Mouse (Mus musculus): ENCODE measurements around the gene Psmb1. TPM values are rescaled to one million over a fixed set of nuclear protein-coding genes. Genes with fewer than 3 reads are reported as not detected.

The Psmb1 gene
- polyA plus RNA-seq (2014; fragmentation: Illumina TruSeq; extraction: RNeasy Lipid Tissue Mini Kit (QIAGEN cat#74804); ENCODE audit: low read depth, low replicate concordance), result 124 TPM

DNA sequence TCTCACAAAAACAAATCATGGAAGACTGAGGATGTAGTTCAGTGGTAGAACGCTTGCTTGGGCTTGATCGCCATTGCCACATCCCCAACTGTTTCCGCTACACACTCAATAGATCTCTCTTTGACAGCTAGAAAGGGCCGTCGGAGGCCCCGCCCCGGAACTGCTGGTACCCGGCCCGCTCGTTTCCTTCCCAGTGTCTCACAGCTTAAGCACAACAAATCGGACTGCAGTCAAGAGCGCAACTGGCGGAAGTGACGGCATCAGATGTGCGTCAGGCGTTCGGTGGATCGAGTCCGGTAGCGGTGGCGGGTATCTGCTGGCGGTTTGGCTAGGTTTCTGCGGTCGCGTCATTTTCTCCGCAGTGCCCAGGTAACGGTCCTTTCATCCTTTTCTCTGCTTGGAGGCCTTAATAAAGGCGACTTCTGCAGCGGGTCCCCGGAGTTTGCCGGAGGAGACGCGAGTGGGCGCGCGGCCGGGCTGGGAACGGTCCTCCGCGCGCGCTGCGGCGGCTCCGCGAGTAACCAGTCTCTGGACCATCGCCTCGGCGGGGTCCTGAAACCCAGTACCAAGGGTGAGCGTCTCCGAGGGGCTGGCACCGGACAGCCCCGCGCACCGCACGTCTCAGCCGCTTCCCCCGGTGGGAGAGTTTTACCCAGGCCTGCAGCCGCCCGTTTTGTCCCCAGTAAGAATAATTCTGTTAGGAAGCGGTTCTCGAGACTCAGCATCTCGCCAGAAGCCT lies at the start of gene Psmb1, which contains the start of gene Tbp:
TSS of gene Psmb1 (minus strand) at position 96 of the 739 bp plus-strand sequence.
TSS of gene Tbp (plus strand) at position 233 of the 739 bp plus-strand sequence.

DNA sequence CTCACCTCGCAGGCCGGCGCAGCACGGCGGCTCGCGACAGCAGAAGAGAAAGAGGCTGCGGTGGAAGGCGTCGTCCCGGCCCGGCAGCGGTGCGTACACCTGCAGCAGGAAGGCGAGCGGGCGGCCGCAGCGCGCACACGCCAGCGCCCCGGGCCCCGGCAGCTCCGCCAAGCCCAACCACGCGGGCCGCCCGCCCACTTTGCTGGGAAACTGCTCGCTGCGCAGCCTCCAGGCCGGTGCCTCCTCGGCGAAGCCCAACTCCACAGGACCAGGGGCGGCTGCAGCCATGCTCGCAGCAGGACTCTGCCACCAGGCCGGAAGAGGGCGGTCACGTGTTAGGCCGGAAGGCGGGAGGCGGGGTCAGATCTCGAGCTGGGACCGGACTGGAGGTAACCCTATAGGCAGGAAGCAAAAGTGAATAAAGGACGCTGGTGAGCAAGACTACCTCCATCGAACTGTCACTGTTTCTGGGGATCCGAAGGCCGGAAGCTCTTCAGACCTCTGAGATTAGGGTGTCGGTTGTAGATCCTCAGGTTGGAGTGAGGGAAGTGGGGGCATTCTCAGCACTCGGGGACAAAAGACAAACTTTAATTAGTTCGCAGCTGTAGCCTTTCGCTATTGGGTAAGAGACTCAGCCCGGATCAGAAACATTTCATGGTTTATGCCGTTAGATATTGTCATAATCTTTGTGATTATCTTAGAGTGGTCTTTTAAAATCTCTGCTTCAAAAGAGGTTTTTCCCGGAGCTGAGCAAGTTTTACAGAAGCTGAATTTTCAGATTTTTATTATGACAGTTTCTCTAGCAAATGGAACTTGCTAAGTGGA lies 27.6 kb upstream of the Psmb1 start, which contains the start of gene Pdcd2:
TSS of gene Pdcd2 (minus strand) at position 316 of the 825 bp plus-strand sequence.

Other genes starting within 250 kb of the Psmb1 start
- 7.9 TPM for gene Dll1, start 122.9 kb downstream of the Psmb1 start, polyA plus RNA-seq (2014; fragmentation: Illumina TruSeq; extraction: RNeasy Lipid Tissue Mini Kit (QIAGEN cat#74804); ENCODE audit: low read depth, low replicate concordance)
- 21.7 TPM for gene Fam120b, start 103.5 kb downstream of the Psmb1 start, polyA plus RNA-seq (2014; fragmentation: Illumina TruSeq; extraction: RNeasy Lipid Tissue Mini Kit (QIAGEN cat#74804); ENCODE audit: low read depth, low replicate concordance)
- 33.6 TPM for gene Tbp, start 137 bp upstream of the Psmb1 start, polyA plus RNA-seq (2014; fragmentation: Illumina TruSeq; extraction: RNeasy Lipid Tissue Mini Kit (QIAGEN cat#74804); ENCODE audit: low read depth, low replicate concordance)
- gene Pdcd2, start 27.6 kb upstream of the Psmb1 start, polyA plus RNA-seq (2014; fragmentation: Illumina TruSeq; extraction: RNeasy Lipid Tissue Mini Kit (QIAGEN cat#74804); ENCODE audit: low read depth, low replicate concordance), result 27.7 TPM
- gene Prdm9, start 64.6 kb upstream of the Psmb1 start, polyA plus RNA-seq (2014; fragmentation: Illumina TruSeq; extraction: RNeasy Lipid Tissue Mini Kit (QIAGEN cat#74804); ENCODE audit: low read depth, low replicate concordance), result 10.0 TPM
- gene Chd1, start 205.2 kb upstream of the Psmb1 start, polyA plus RNA-seq (2014; fragmentation: Illumina TruSeq; extraction: RNeasy Lipid Tissue Mini Kit (QIAGEN cat#74804); ENCODE audit: low read depth, low replicate concordance), result 12.1 TPM

Measured in adipose tissue, adult 10 weeks (tissue).